Mouse (Mus musculus) cortical plate, adult 2 months (tissue): Measurements from ENCODE around the gene Tomm40l.

Experiments
- CTCF ChIP-seq: fragments of 200-500 bp; IDR thresholded peaks from 2 replicates; pipeline ENCODE4 v1.5.1; 2011; ENCODE audit warnings: mild to moderate bottlenecking, control low read depth, low read length; ENCODE audit not compliant: insufficient read depth; ENCODE audit errors: extremely low read depth
- POLR2A ChIP-seq: fragments of 200-500 bp; IDR thresholded peaks from 2 replicates; pipeline ENCODE4 v1.6.1; 2011; ENCODE audit warnings: mild to moderate bottlenecking, low read length, control low read depth; ENCODE audit not compliant: insufficient read depth; ENCODE audit errors: extremely low read depth

DNA sequence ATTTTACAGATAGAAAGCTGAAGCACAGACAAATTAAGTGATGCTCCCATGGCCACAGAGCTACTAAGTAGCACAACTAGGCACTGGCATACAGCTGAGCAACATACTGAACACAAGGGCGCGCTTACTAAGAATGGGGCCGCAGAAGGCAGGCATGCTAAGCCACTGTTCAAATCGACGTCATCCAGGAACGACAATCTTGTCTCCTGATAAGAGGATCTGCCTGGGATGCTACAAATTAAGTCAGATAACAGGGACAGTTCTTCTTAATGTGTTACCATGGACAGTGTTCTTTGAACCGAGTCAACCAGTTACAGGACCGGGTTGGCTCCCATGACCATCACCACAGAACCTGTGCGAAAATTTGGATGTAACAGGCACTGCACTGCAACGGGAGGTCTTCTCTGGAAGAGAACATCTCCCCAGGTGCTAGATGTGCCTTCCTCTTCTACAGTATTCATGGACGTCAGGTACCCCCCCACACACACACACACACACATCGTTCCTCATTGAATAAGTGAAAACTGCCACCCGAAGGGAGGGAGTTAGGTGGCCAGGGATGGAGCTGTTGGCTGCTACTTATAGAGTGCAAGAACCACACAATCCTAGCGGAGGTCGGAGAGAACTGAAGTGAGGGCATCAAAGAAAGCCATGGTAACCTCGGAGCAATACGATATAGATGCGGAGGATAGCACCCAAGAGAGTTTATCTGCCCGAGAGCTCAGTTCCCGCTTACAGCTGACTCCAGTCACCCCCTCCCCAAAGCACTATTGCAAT lies 27.1 kb downstream of the Tomm40l start:
- TF ChIP-seq CTCF (no peak), POLR2A (no peak)
